Mouse (Mus musculus): ENCODE data around the gene Actr10. TPM values are rescaled to one million over a fixed set of nuclear protein-coding genes. Genes with fewer than 3 reads are reported as not detected.

Actr10 gene
- polyA plus RNA-seq (2015; fragmentation: Illumina TruSeq; extraction: RNeasy Lipid Tissue Mini Kit (QIAGEN cat#74804); ENCODE audit: insufficient read depth, low replicate concordance): 160 TPM

GRCm38 (mm10) chr12:70937571-70938384, at the start of gene Actr10:
Gene Actr10, plus strand, starts transcription at chr12:70937857.

GRCm38 (mm10) chr12:70974441-70975266, 37.0 kb downstream of the Actr10 start, which contains the start of gene Psma3:
Gene Psma3, plus strand, starts transcription at chr12:70974621.

Other genes with a start within 250 kb of the Actr10 start
- gene Frmd6, start 112.3 kb upstream of the Actr10 start, polyA plus RNA-seq (2015; fragmentation: Illumina TruSeq; extraction: RNeasy Lipid Tissue Mini Kit (QIAGEN cat#74804); ENCODE audit: insufficient read depth, low replicate concordance): 24.0 TPM
- gene Psma3, start 36.8 kb downstream of the Actr10 start, polyA plus RNA-seq (2015; fragmentation: Illumina TruSeq; extraction: RNeasy Lipid Tissue Mini Kit (QIAGEN cat#74804); ENCODE audit: insufficient read depth, low replicate concordance): 358 TPM
- gene Arid4a, start 78.1 kb downstream of the Actr10 start, polyA plus RNA-seq (2015; fragmentation: Illumina TruSeq; extraction: RNeasy Lipid Tissue Mini Kit (QIAGEN cat#74804); ENCODE audit: insufficient read depth, low replicate concordance): 73.7 TPM
- not detected for gene Tomm20l, start 173.6 kb downstream of the Actr10 start, polyA plus RNA-seq (2015; fragmentation: Illumina TruSeq; extraction: RNeasy Lipid Tissue Mini Kit (QIAGEN cat#74804); ENCODE audit: insufficient read depth, low replicate concordance)
- 59.1 TPM for gene Timm9, start 198.8 kb downstream of the Actr10 start, polyA plus RNA-seq (2015; fragmentation: Illumina TruSeq; extraction: RNeasy Lipid Tissue Mini Kit (QIAGEN cat#74804); ENCODE audit: insufficient read depth, low replicate concordance)
- gene 2700049A03Rik, start 199.0 kb downstream of the Actr10 start, polyA plus RNA-seq (2015; fragmentation: Illumina TruSeq; extraction: RNeasy Lipid Tissue Mini Kit (QIAGEN cat#74804); ENCODE audit: insufficient read depth, low replicate concordance): 7.2 TPM